Mouse (Mus musculus): ENCODE results near the gene Nos2. TPM values are rescaled to one million over a fixed set of nuclear protein-coding genes. Genes with fewer than 3 reads are reported as not detected.

Nos2 gene
- 0.21 and 0.26 TPM in 2 replicates for polyA plus RNA-seq (2015; fragmentation: Nextera tagmentation; extraction: Ambion mirVana)

GRCm38 (mm10) chr11:78920411-78920939 lies at the start of gene Nos2:
Gene Nos2, plus strand, starts transcription at chr11:78920787.
- H3K4me2 ChIP-seq (replicated peaks; ENCODE audit: low read depth) = no peak within 1 kb of the TSS
- H3K4me1 ChIP-seq (replicated peaks; ENCODE audit: control insufficient read depth, insufficient read depth, low read length) = no peaks in the 10 kb centered on the region
- peak; percentile 56 for ATAC-seq
- H3K27me3 ChIP-seq (replicated peaks; ENCODE audit: control insufficient read depth, insufficient read depth, low read length) = peaks cover 18% of the 10 kb centered on the region
- no peak for TF ChIP-seq CTCF (IDR thresholded peaks at IDR 0.05; ENCODE audit: low read depth)
- H3K36me3 ChIP-seq (ENCODE audit: control insufficient read depth, insufficient read depth) = no peaks in the 10 kb centered on the region
- no peaks in the 10 kb centered on the region for H3K9me3 ChIP-seq (ENCODE audit: control insufficient read depth)
- no peak within 1 kb of the TSS for H3K9ac ChIP-seq (ENCODE audit: low read depth, low read length)
- no peak within 1 kb of the TSS for H3K4me3 ChIP-seq (ENCODE audit: low read depth, low read length)
- H3K27ac ChIP-seq (ENCODE audit: low read depth, low read length) = no peak within 1 kb of the TSS
- 39% methylated on average over 6 of the region's 6 CpGs for WGBS

GRCm38 (mm10) chr11:78870891-78871290 lies 49.7 kb upstream of the Nos2 start:
- no peaks in the 10 kb centered on the region for H3K4me1 ChIP-seq (replicated peaks; ENCODE audit: control insufficient read depth, insufficient read depth, low read length)
- 76% methylated on average over 4 of the region's 4 CpGs for WGBS
- no peak overlapping the region for H3K9ac ChIP-seq (ENCODE audit: low read depth, low read length)
- no peaks in the 10 kb centered on the region for H3K36me3 ChIP-seq (ENCODE audit: control insufficient read depth, insufficient read depth)
- TF ChIP-seq CTCF (IDR thresholded peaks at IDR 0.05; ENCODE audit: low read depth) = no peak
- no peak overlapping the region for H3K4me2 ChIP-seq (replicated peaks; ENCODE audit: low read depth)
- no peaks in the 10 kb centered on the region for H3K27me3 ChIP-seq (replicated peaks; ENCODE audit: control insufficient read depth, insufficient read depth, low read length)
- ATAC-seq = no peak
- H3K27ac ChIP-seq (ENCODE audit: low read depth, low read length) = no peak overlapping the region
- no peak overlapping the region for H3K4me3 ChIP-seq (ENCODE audit: low read depth, low read length)
- H3K9me3 ChIP-seq (ENCODE audit: control insufficient read depth) = no peaks in the 10 kb centered on the region

GRCm38 (mm10) chr11:78872782-78873181 lies 47.8 kb upstream of the Nos2 start:
- Histone ChIP-seq H3K9me3 (ENCODE audit: control insufficient read depth) (no peaks in the 10 kb centered on the region), H3K4me1 (replicated peaks; ENCODE audit: control insufficient read depth, insufficient read depth, low read length) (no peaks in the 10 kb centered on the region), H3K36me3 (ENCODE audit: control insufficient read depth, insufficient read depth) (no peaks in the 10 kb centered on the region), H3K4me2 (replicated peaks; ENCODE audit: low read depth) (no peak overlapping the region), H3K9ac (ENCODE audit: low read depth, low read length) (no peak overlapping the region), H3K27ac (ENCODE audit: low read depth, low read length) (no peak overlapping the region), H3K4me3 (ENCODE audit: low read depth, low read length) (no peak overlapping the region), H3K27me3 (replicated peaks; ENCODE audit: control insufficient read depth, insufficient read depth, low read length) (no peaks in the 10 kb centered on the region)
- no peak for ATAC-seq
- 57% methylated on average over 2 of the region's 2 CpGs for WGBS
- no peak for TF ChIP-seq CTCF (IDR thresholded peaks at IDR 0.05; ENCODE audit: low read depth)

GRCm38 (mm10) chr11:78879727-78880126 lies 40.9 kb upstream of the Nos2 start:
- Histone ChIP-seq H3K9ac (ENCODE audit: low read depth, low read length) (no peak overlapping the region), H3K27me3 (replicated peaks; ENCODE audit: control insufficient read depth, insufficient read depth, low read length) (no peaks in the 10 kb centered on the region), H3K36me3 (ENCODE audit: control insufficient read depth, insufficient read depth) (no peaks in the 10 kb centered on the region), H3K9me3 (ENCODE audit: control insufficient read depth) (no peaks in the 10 kb centered on the region), H3K27ac (ENCODE audit: low read depth, low read length) (0 out of 2 replicates have a peak overlapping the region, but pooled peaks have one; percentile 46), H3K4me3 (ENCODE audit: low read depth, low read length) (no peak overlapping the region), H3K4me2 (replicated peaks; ENCODE audit: low read depth) (no peak overlapping the region), H3K4me1 (replicated peaks; ENCODE audit: control insufficient read depth, insufficient read depth, low read length) (no peaks in the 10 kb centered on the region)
- WGBS = 43% methylated on average over 3 of the region's 3 CpGs
- peak; percentile 77 for ATAC-seq
- TF ChIP-seq CTCF (IDR thresholded peaks at IDR 0.05; ENCODE audit: low read depth) = no peak

GRCm38 (mm10) chr11:78886693-78887092 lies 33.9 kb upstream of the Nos2 start:
- no peak overlapping the region for H3K4me3 ChIP-seq (ENCODE audit: low read depth, low read length)
- H3K4me1 ChIP-seq (replicated peaks; ENCODE audit: control insufficient read depth, insufficient read depth, low read length) = no peaks in the 10 kb centered on the region
- H3K4me2 ChIP-seq (replicated peaks; ENCODE audit: low read depth) = no peak overlapping the region
- TF ChIP-seq CTCF (IDR thresholded peaks at IDR 0.05; ENCODE audit: low read depth) = no peak
- 77% methylated on average over 1 of the region's 1 CpGs for WGBS
- no peaks in the 10 kb centered on the region for H3K9me3 ChIP-seq (ENCODE audit: control insufficient read depth)
- no peak overlapping the region for H3K9ac ChIP-seq (ENCODE audit: low read depth, low read length)
- no peak overlapping the region for H3K27ac ChIP-seq (ENCODE audit: low read depth, low read length)
- no peaks in the 10 kb centered on the region for H3K27me3 ChIP-seq (replicated peaks; ENCODE audit: control insufficient read depth, insufficient read depth, low read length)
- no peaks in the 10 kb centered on the region for H3K36me3 ChIP-seq (ENCODE audit: control insufficient read depth, insufficient read depth)
- ATAC-seq = 0 out of 2 replicates have a peak, but pooled peaks have one; percentile 4

- Histone ChIP-seq H3K4me2 (replicated peaks; ENCODE audit: low read depth) (no peak overlapping the region; the same call in 1 of the 2 replicates), H3K36me3 (ENCODE audit: control insufficient read depth, insufficient read depth) (no peaks in the 10 kb centered on the region), H3K9me3 (ENCODE audit: control insufficient read depth) (no peaks in the 10 kb centered on the region), H3K27ac (ENCODE audit: low read depth, low read length) (no peak overlapping the region), H3K27me3 (replicated peaks; ENCODE audit: control insufficient read depth, insufficient read depth, low read length) (no peaks in the 10 kb centered on the region), H3K4me1 (replicated peaks; ENCODE audit: control insufficient read depth, insufficient read depth, low read length) (no peaks in the 10 kb centered on the region), H3K9ac (ENCODE audit: low read depth, low read length) (no peak overlapping the region), H3K4me3 (ENCODE audit: low read depth, low read length) (no peak overlapping the region)
- 41% methylated on average over 9 of the region's 9 CpGs for WGBS
- ATAC-seq = peak; percentile 57; the same call in 1 of the 2 replicates
- TF ChIP-seq CTCF (IDR thresholded peaks at IDR 0.05; ENCODE audit: low read depth) = no peak
Measured at GRCm38 (mm10) chr11:78887102-78887971, 33.2 kb upstream of the Nos2 start.

Measured in intestine, postnatal 0 days (tissue).